Mouse (Mus musculus) heart, embryonic 13.5 days (tissue): ENCODE results near the gene Psap. TPM values are rescaled to one million over a fixed set of nuclear protein-coding genes. Genes with fewer than 3 reads are reported as not detected.
A peak's percentile ranks its signal among the peaks of the same experiment; 100 is the strongest.
"Not testable (repeated sequence)": the region's sequence is repeated elsewhere in the genome, so short reads cannot be mapped to it uniquely, and the experiment has no call there.

ENCODE experiments used
- ATAC-seq: fragments of 200-750 bp; cut with Nextera tagmentation; 2 replicates; pipeline ENCODE4 v1.8.0; 2017; ENCODE audit warnings: moderate TSS enrichment; ENCODE audit not compliant: insufficient number of reproducible peaks, low FRiP score, low TSS enrichment; ENCODE audit errors: extremely low read depth
- H3K27ac ChIP-seq: fragments of 300-500 bp; sonication (generic); replicated peaks from 2 replicates; pipeline ENCODE4 v1.5.1; 2015; ENCODE audit warnings: moderate library complexity, mild to moderate bottlenecking, inconsistent platforms
- H3K27me3 ChIP-seq: fragments of 300-500 bp; sonication (generic); replicated peaks from 2 replicates; pipeline ENCODE4 v1.6.1; 2015; ENCODE audit warnings: mild to moderate bottlenecking, inconsistent platforms
- H3K36me3 ChIP-seq: fragments of 300-500 bp; sonication (generic); 2 replicates; pipeline ENCODE4 v1.6.1; 2015; ENCODE audit warnings: mild to moderate bottlenecking, inconsistent platforms
- H3K4me1 ChIP-seq: fragments of 300-500 bp; sonication (generic); 2 replicates; pipeline ENCODE4 v1.6.1; 2015; ENCODE audit warnings: inconsistent platforms
- H3K4me2 ChIP-seq: fragments of 300-500 bp; sonication (generic); 2 replicates; pipeline ENCODE4 v1.6.1; 2015; ENCODE audit warnings: inconsistent platforms, mild to moderate bottlenecking, moderate library complexity
- H3K4me3 ChIP-seq: fragments of 300-500 bp; sonication (generic); 2 replicates; pipeline ENCODE4 v1.5.1; 2015; ENCODE audit warnings: moderate library complexity, mild to moderate bottlenecking, inconsistent platforms
- H3K9ac ChIP-seq: fragments of 300-500 bp; sonication (generic); 2 replicates; pipeline ENCODE4 v1.6.1; 2015; ENCODE audit warnings: inconsistent platforms, mild to moderate bottlenecking, moderate library complexity
- H3K9me3 ChIP-seq: fragments of 300-500 bp; sonication (generic); 2 replicates; pipeline ENCODE4 v1.6.1; 2016; ENCODE audit warnings: inconsistent platforms
- WGBS: fragments of 180-500 bp; shearing (Covaris S2); methylation state at CpG from one replicate; pipeline ENCODE4 v1.1.7; 2015; ENCODE audit warnings: mixed read lengths; 5-methylcytosine and 5-hydroxymethylcytosine counted together
- polyA plus RNA-seq: library from polyadenylated mRNA; unstranded; fragments of >200 nt; fragmentation: Nextera tagmentation; extraction: Ambion mirVana; gene quantifications from 2 replicates; pipeline ENCODE4 v1.2.1, GENCODE M21; 2015

The Psap gene
- polyA plus RNA-seq, 1 experiment from 2014 or later: 95.7 TPM

DNA sequence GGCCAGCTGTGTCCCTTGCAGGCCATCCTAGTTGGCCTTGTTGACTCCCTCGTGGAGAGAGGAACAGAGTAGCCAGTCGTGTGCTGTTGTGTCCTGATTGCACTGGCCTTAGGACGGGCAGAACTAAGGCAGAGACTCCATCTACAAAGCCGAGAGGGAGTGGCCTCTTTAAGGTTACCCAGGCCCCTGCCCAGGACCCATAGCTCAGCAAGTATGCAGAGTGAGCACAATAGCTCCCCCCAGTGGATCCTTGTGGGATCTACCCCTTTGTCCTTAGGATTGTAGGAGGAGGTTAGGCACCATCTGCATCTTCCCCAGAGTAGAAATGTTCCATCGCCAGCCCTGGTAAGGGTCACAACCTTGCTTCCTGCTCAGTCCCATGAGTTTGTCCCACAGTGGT lies 30.9 kb upstream of the Psap start:
- Histone ChIP-seq H3K27ac (no peak overlapping the region), H3K36me3 (no peaks in the 10 kb centered on the region), H3K4me1 (no peaks in the 10 kb centered on the region), H3K9ac (no peak overlapping the region), H3K4me3 (no peak overlapping the region), H3K27me3 (no peaks in the 10 kb centered on the region; the same call in 1 of the 2 replicates), H3K9me3 (0 out of 2 replicates have a peak, but pooled peaks cover 5% of the 10 kb centered on the region), H3K4me2 (no peak overlapping the region)
- 39% methylated on average over 5 of the region's 5 CpGs for WGBS
- no peak for ATAC-seq

DNA sequence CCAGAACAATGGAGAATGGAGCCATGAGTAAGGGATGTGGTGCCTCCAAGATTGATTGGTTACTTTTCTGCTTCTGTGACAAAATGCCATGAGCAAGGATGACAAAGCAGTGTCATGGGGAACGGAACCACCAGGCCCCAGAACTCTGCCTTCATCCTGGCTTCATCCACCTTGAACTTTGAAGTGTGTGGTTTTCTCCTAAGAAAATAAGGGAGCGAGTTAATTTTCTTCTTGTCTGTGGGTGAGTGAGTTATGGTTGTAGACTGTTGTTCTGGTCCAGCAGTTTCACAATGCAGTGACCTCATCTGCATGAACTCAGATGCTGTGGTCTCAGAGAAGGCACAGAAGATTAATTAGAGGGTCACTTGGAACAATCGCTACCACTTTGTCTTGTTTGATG lies 29.1 kb upstream of the Psap start:
- not testable (repeated sequence) for H3K27me3 ChIP-seq, ATAC-seq, H3K4me3 ChIP-seq, H3K9me3 ChIP-seq, H3K27ac ChIP-seq, H3K4me2 ChIP-seq, H3K36me3 ChIP-seq, H3K9ac ChIP-seq, H3K4me1 ChIP-seq
- WGBS: 77% methylated on average over 3 of the region's 3 CpGs

- H3K4me3 ChIP-seq: no peak overlapping the region
- ATAC-seq: no peak
- no peaks in the 10 kb centered on the region for H3K9me3 ChIP-seq
- no peak overlapping the region for H3K9ac ChIP-seq
- no peak overlapping the region for H3K4me2 ChIP-seq
- no peak overlapping the region for H3K27ac ChIP-seq
- H3K27me3 ChIP-seq: no peaks in the 10 kb centered on the region; the same call in 1 of the 2 replicates
- no peaks in the 10 kb centered on the region for H3K4me1 ChIP-seq
- no peaks in the 10 kb centered on the region for H3K36me3 ChIP-seq
- WGBS: 83% methylated on average over 13 of the region's 13 CpGs
Observed at GRCm38 (mm10) chr10:60250426-60250965, 26.9 kb upstream of the Psap start.

- Histone ChIP-seq H3K36me3 (no peaks in the 10 kb centered on the region), H3K4me3 (no peak overlapping the region), H3K9me3 (no peaks in the 10 kb centered on the region), H3K27ac (no peak overlapping the region), H3K4me2 (no peak overlapping the region), H3K9ac (no peak overlapping the region), H3K4me1 (0 out of 2 replicates have a peak, but pooled peaks cover 4% of the 10 kb centered on the region), H3K27me3 (no peaks in the 10 kb centered on the region; the same call in 1 of the 2 replicates)
- ATAC-seq: no peak
- WGBS: 69% methylated on average over 4 of the region's 4 CpGs
Observed at GRCm38 (mm10) chr10:60252187-60252586, 25.2 kb upstream of the Psap start.

- Histone ChIP-seq H3K9ac (no peak overlapping the region), H3K27ac (no peak overlapping the region), H3K27me3 (no peaks in the 10 kb centered on the region; the same call in 1 of the 2 replicates), H3K9me3 (no peaks in the 10 kb centered on the region), H3K4me3 (no peak overlapping the region), H3K4me1 (0 out of 2 replicates have a peak, but pooled peaks cover 4% of the 10 kb centered on the region), H3K36me3 (no peaks in the 10 kb centered on the region), H3K4me2 (no peak overlapping the region)
- no peak for ATAC-seq
- WGBS: 78% methylated on average over 4 of the region's 4 CpGs
Observed at GRCm38 (mm10) chr10:60252606-60253005, 24.8 kb upstream of the Psap start.

GRCm38 (mm10) chr10:60256088-60256487 lies 21.3 kb upstream of the Psap start:
- WGBS: 52% methylated on average over 6 of the region's 6 CpGs
- Histone ChIP-seq H3K27ac (no peak overlapping the region), H3K4me2 (no peak overlapping the region), H3K9ac (no peak overlapping the region), H3K27me3 (no peaks in the 10 kb centered on the region; the same call in 1 of the 2 replicates), H3K36me3 (no peaks in the 10 kb centered on the region), H3K4me3 (no peak overlapping the region), H3K4me1 (0 out of 2 replicates have a peak, but pooled peaks cover 13% of the 10 kb centered on the region), H3K9me3 (no peaks in the 10 kb centered on the region)
- ATAC-seq: no peak

DNA sequence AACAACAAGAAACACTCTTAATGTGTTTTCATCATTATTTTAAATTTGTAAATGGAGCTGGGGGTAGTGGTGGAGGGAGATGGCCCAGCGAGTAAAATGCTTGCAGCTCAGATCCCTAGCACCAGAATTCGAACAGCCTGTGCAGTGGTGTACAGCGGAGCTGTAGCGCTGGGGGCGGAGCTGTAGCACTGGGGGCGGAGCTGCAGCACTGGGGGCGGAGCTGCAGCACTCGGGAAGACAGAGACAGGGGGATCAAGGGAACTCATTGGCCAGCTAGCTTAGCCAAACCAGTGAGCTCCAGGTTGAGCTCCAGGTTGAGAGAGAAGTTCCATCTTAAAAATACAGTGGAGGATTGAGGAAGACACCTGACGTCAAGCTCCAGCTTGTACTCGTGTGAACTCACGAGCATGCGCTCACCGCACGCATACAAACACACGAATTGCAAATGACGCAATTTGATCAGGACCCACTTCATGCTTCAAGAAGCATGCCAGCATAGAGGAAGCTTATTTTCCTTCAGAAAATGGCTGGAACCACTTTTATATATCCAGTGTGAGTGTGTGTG lies 20.1 kb upstream of the Psap start:
- H3K27me3 ChIP-seq: no peaks in the 10 kb centered on the region; the same call in 1 of the 2 replicates
- no peaks in the 10 kb centered on the region for H3K9me3 ChIP-seq
- 62% methylated on average over 16 of the region's 16 CpGs for WGBS
- peaks cover 18% of the 10 kb centered on the region for H3K4me1 ChIP-seq
- no peaks in the 10 kb centered on the region for H3K36me3 ChIP-seq
- no peak for ATAC-seq
- H3K4me3 ChIP-seq: no peak overlapping the region
- no peak overlapping the region for H3K9ac ChIP-seq
- no peak overlapping the region for H3K4me2 ChIP-seq
- H3K27ac ChIP-seq: no peak overlapping the region

DNA sequence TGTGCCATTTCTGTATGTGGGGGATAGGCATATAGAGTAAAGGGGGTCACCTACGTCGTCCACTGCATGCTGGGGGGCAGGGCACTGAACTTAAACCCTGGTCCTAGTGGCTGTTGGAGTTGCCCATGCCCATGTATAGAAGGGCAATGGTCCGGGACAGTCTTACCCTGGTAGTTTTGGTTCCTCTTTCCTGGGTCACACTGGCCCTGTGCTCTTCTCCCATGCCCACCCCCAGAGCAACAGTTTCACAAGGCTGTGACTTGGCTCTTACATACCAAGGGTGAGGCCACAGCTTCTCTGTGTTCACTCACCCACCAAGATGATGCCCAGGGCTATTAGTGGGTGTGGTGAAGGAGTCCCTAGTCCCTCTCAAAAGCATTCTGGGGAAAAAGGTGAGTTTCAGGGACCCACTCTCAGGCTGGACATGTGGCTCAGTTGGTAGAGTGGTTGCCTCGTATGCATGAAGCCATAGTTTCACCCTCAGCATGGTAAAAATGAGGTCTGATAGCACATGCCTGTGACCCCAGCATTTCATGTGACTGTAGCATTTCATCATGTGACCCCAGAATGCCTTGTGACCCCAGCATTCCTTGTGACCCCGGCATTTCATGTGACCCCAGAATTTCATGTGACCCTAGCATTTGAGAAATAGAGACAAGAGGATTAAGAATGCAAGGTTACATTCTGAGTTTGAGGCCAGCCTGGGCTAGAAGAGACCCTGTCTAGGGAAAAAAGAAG lies 16.7 kb upstream of the Psap start:
- ATAC-seq: no peak

GRCm38 (mm10) chr10:60261530-60261929 lies 15.9 kb upstream of the Psap start:
- H3K36me3 ChIP-seq: no peaks in the 10 kb centered on the region
- H3K9me3 ChIP-seq: no peaks in the 10 kb centered on the region
- H3K27me3 ChIP-seq: no peaks in the 10 kb centered on the region
- no peak overlapping the region for H3K4me2 ChIP-seq
- H3K4me3 ChIP-seq: no peak overlapping the region
- no peak overlapping the region for H3K9ac ChIP-seq
- ATAC-seq: no peak
- no peak overlapping the region for H3K27ac ChIP-seq
- H3K4me1 ChIP-seq: peaks cover 26% of the 10 kb centered on the region
- 44% methylated on average over 5 of the region's 5 CpGs for WGBS

More for the DNA sequence above, 16.7 kb upstream of the Psap start:
- no peak overlapping the region for H3K4me3 ChIP-seq
- no peaks in the 10 kb centered on the region for H3K36me3 ChIP-seq
- H3K9me3 ChIP-seq: no peaks in the 10 kb centered on the region
- H3K4me1 ChIP-seq: peaks cover 30% of the 10 kb centered on the region
- no peak overlapping the region for H3K4me2 ChIP-seq
- no peak overlapping the region for H3K9ac ChIP-seq
- no peaks in the 10 kb centered on the region for H3K27me3 ChIP-seq
- no peak overlapping the region for H3K27ac ChIP-seq
- 73% methylated on average over 5 of the region's 5 CpGs for whole genome bisulfite sequencing

DNA sequence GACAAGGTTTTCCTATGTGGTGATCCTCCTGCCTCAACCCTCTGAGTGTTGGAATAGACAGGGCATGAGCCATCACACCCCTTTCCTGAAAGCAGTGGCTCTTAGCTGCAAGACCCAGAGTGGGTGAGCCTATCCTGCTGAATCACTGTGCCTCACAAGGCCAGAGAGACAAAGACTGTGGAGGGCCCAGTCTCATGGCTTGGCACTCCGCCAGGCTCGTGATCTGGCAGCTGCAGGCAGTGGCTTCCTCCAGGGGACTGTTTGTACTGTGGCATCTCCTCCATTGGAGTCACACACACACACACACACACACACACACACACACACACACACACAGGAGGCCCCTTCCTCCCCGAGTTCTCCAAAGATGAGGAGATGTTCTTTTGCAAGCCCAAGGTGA lies 15.0 kb upstream of the Psap start:
- H3K9me3 ChIP-seq: no peaks in the 10 kb centered on the region
- H3K9ac ChIP-seq: peak overlapping the region; percentile 52; the same call in 1 of the 2 replicates
- 0 out of 2 replicates have a peak, but pooled peaks have one; percentile 39 for ATAC-seq
- H3K4me1 ChIP-seq: peaks cover 26% of the 10 kb centered on the region
- 23% methylated on average over 3 of the region's 3 CpGs for WGBS
- no peaks in the 10 kb centered on the region for H3K36me3 ChIP-seq
- H3K4me3 ChIP-seq: no peak overlapping the region
- peak overlapping the region; percentile 75 for H3K27ac ChIP-seq
- H3K27me3 ChIP-seq: no peaks in the 10 kb centered on the region
- no peak overlapping the region for H3K4me2 ChIP-seq

DNA sequence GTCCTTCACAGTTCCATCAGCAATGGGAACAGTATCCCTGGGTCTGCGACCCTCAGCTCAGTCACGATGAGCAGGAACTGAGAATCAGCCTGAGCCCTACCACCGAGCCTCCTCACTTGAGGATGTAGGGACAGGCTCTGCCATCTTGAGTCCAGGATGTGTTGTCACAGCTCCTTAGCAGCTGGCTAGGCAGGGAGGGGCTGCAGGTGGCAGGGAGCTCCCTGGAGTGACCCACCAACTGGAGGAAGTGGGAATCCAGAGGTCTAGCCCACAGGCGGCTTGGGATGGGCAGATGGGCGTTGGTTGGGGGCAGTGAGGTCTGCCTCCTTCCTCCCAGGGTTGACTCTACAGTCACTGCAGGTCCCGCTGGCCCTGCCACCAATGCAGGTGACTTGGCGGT lies 14.1 kb upstream of the Psap start:
- Histone ChIP-seq H3K36me3 (no peaks in the 10 kb centered on the region), H3K27ac (no peak overlapping the region), H3K9me3 (no peaks in the 10 kb centered on the region), H3K27me3 (no peaks in the 10 kb centered on the region), H3K4me1 (peaks cover 26% of the 10 kb centered on the region), H3K4me3 (no peak overlapping the region), H3K9ac (no peak overlapping the region), H3K4me2 (no peak overlapping the region)
- WGBS: 81% methylated on average over 7 of the region's 7 CpGs
- ATAC-seq: no peak
